Mouse (Mus musculus): ENCODE data around the gene Ephb1. TPM values are rescaled to one million over a fixed set of nuclear protein-coding genes. Genes with fewer than 3 reads are reported as not detected.

Gene Ephb1
- total and polyA plus RNA-seq, 3 experiments, result not detected

GRCm38 (mm10) chr9:102315436-102315835 is 39.1 kb downstream of the Ephb1 start:
- in situ Hi-C loops (cut with MboI; ENCODE audit: low pct_ligation_motif_present, low pct_unique_long_range_greater_than_20kb, low sequenced_read_pairs), result no loop called here
- Histone ChIP-seq H3K9me3 (replicated peaks; ENCODE audit: low read length) (peaks cover 77% of the 10 kb centered on the region), H3K9ac (ENCODE audit: insufficient read depth, low read depth) (no peak overlapping the region)

GRCm38 (mm10) chr9:102314795-102315194 is 39.7 kb downstream of the Ephb1 start:
- in situ Hi-C loops (cut with MboI; ENCODE audit: low pct_ligation_motif_present, low pct_unique_long_range_greater_than_20kb, low sequenced_read_pairs) (no loop called here), dilution Hi-C loops (cut with MboI; ENCODE audit: extremely low pct_ligation_motif_present, extremely low pct_unique_long_range_greater_than_20kb, low sequenced_read_pairs) (no loop called here)
- Histone ChIP-seq H3K4me3 (replicated peaks in 1 of 3; ENCODE audit: low read depth in 2 of 3, low read length in 2 of 3, poor library complexity in 1 of 3) (no peak overlapping the region), H3K27ac (ENCODE audit: insufficient read depth, low read depth) (no peak overlapping the region), H3K36me3 (replicated peaks in 1 of 2; ENCODE audit: control insufficient read depth in 1 of 2, insufficient read depth in 1 of 2, low read length in 1 of 2) (no peaks in the 10 kb centered on the region), H3K4me2 (ENCODE audit: insufficient read depth, low read depth, poor library complexity, severe bottlenecking) (no peak overlapping the region), H3K27me3 (replicated peaks) (no peaks in the 10 kb centered on the region), H3K4me1 (ENCODE audit: control insufficient read depth in 1 of 2, insufficient read depth in 2 of 2) (no peaks in the 10 kb centered on the region), H3K9ac (ENCODE audit: insufficient read depth, low read depth) (no peak overlapping the region), H3K9me3 (replicated peaks; ENCODE audit: low read length) (peaks cover 77% of the 10 kb centered on the region), H3K79me2 (replicated peaks; ENCODE audit: control insufficient read depth, extremely low read depth, insufficient read depth, poor library complexity, severe bottlenecking) (no peaks in the 10 kb centered on the region)
- TF ChIP-seq MXI1 (IDR thresholded peaks at IDR 0.05; ENCODE audit: low read depth, low read length) (no peak), ZMIZ1 (IDR thresholded peaks at IDR 0.05; ENCODE audit: low read depth, low read length) (no peak), UBTF (IDR thresholded peaks at IDR 0.05; ENCODE audit: low read depth, low read length) (no peak), MAZ (IDR thresholded peaks at IDR 0.05; ENCODE audit: low read depth, low read length) (no peak), SMC3 (IDR thresholded peaks at IDR 0.05; ENCODE audit: low read depth, low read length) (no peak)
- no peak for DNase-seq (ENCODE audit: extremely low read depth)

More at GRCm38 (mm10) chr9:102315436-102315835, 39.1 kb downstream of the Ephb1 start:
- Histone ChIP-seq H3K36me3 (replicated peaks in 1 of 2; ENCODE audit: control insufficient read depth in 1 of 2, insufficient read depth in 1 of 2, low read length in 1 of 2) (no peaks in the 10 kb centered on the region), H3K27ac (ENCODE audit: insufficient read depth, low read depth) (no peak overlapping the region), H3K4me2 (ENCODE audit: insufficient read depth, low read depth, poor library complexity, severe bottlenecking) (no peak overlapping the region), H3K79me2 (replicated peaks; ENCODE audit: control insufficient read depth, extremely low read depth, insufficient read depth, poor library complexity, severe bottlenecking) (no peaks in the 10 kb centered on the region), H3K27me3 (replicated peaks) (no peaks in the 10 kb centered on the region), H3K4me1 (ENCODE audit: control insufficient read depth in 1 of 2, insufficient read depth in 2 of 2) (no peaks in the 10 kb centered on the region), H3K4me3 (replicated peaks in 1 of 3; ENCODE audit: low read depth in 2 of 3, low read length in 2 of 3, poor library complexity in 1 of 3) (no peak overlapping the region)
- dilution Hi-C loops (cut with MboI; ENCODE audit: extremely low pct_ligation_motif_present, extremely low pct_unique_long_range_greater_than_20kb, low sequenced_read_pairs), result no loop called here
- no peak for DNase-seq (ENCODE audit: extremely low read depth)
- TF ChIP-seq PAX5 (IDR thresholded peaks at IDR 0.05; ENCODE audit: low read length), result no peak
- no peak for TF ChIP-seq CHD1 (IDR thresholded peaks at IDR 0.05; ENCODE audit: low read depth, low read length)
- TF ChIP-seq E2F4 (IDR thresholded peaks at IDR 0.05; ENCODE audit: insufficient replicate concordance, low read depth, low read length), result no peak
- TF ChIP-seq NRF1 (IDR thresholded peaks at IDR 0.05; ENCODE audit: low read depth, low read length), result no peak
- no peak for TF ChIP-seq JUN (IDR thresholded peaks at IDR 0.05; ENCODE audit: insufficient read depth, low read depth, low read length)
- no peak for TF ChIP-seq SIN3A (IDR thresholded peaks at IDR 0.05; ENCODE audit: low read length)
- no peak for TF ChIP-seq EP300 (IDR thresholded peaks at IDR 0.05; ENCODE audit: low read length)
- no peak for TF ChIP-seq SMC3 (IDR thresholded peaks at IDR 0.05; ENCODE audit: low read depth, low read length)
- no peak for TF ChIP-seq MXI1 (IDR thresholded peaks at IDR 0.05; ENCODE audit: low read depth, low read length)
- no peak for TF ChIP-seq UBTF (IDR thresholded peaks at IDR 0.05; ENCODE audit: low read depth, low read length)
- no peak for TF ChIP-seq ZMIZ1 (IDR thresholded peaks at IDR 0.05; ENCODE audit: low read depth, low read length)
- TF ChIP-seq CTCF (conservative IDR thresholded peaks at IDR 0.05 in 1 of 2, IDR thresholded peaks at IDR 0.05 in 1 of 2; ENCODE audit: low read depth in 2 of 2, low read length in 2 of 2), result no peak
- no peak for TF ChIP-seq MAZ (IDR thresholded peaks at IDR 0.05; ENCODE audit: low read depth, low read length)
- no peak for TF ChIP-seq ZC3H11A (IDR thresholded peaks at IDR 0.05; ENCODE audit: low read depth, low read length)
- TF ChIP-seq USF2 (conservative IDR thresholded peaks at IDR 0.05; ENCODE audit: low read depth, low read length), result no peak

Measured in CH12.LX (cell line).